Mouse (Mus musculus) colon, adult 2 months (tissue): Measurements from ENCODE around the gene Fam240a. TPM values are rescaled to one million over a fixed set of nuclear protein-coding genes. Genes with fewer than 3 reads are reported as not detected.

Experiments used
- polyA plus RNA-seq: library from polyadenylated mRNA; depleted of rRNA; stranded (reverse); fragments of >200 nt; gene quantifications from 2 replicates; pipeline ENCODE4 v1.2.3, GENCODE M21; 2012; rRNA removed

Gene Fam240a
- polyA plus RNA-seq: not detected in 2 replicates

DNA sequence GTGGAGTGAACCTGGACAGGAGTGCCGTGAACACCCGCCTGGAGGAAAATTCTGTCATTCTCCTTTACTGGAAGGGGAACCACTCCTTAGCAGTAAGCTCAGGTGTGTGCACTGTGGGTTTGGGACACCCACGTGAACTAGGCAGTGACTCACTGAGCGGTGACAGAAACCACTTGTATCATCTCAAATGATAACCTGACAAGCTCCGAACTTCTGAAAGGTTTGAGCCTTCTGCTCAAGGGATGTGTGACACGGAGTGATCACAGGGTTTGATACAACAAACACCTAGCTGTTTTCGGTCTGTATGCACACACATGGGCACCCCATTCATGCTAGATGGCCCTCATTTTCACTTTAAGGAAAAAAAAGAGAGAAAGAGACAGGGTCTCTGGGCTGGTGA, at the start of gene Fam240a:
Gene Fam240a, minus strand, starts transcription at position 76 of the 400 bp plus-strand sequence.

DNA sequence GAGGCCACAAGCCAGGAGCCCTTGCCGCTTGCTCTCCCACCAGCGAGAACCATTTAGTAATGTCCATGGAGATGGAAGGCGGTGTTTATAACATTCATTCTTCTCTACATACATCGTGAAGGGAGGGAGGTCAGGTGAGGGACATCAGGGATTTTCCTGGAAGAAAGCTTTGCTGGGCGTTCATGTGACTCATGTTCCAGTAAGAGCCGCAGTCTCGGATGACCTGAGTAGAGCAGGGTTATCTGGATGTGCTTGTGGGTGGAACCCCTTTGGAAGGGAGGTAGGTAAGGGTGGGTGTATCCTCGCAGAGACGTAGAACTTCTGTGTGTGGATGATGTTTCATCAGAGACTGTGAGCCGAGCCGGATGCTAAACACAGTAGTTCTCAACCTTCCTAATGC, 34.7 kb upstream of the Fam240a start, which contains the start of gene Lrrc2:
Gene Lrrc2, plus strand, starts transcription at position 149 of the 400 bp plus-strand sequence.

DNA sequence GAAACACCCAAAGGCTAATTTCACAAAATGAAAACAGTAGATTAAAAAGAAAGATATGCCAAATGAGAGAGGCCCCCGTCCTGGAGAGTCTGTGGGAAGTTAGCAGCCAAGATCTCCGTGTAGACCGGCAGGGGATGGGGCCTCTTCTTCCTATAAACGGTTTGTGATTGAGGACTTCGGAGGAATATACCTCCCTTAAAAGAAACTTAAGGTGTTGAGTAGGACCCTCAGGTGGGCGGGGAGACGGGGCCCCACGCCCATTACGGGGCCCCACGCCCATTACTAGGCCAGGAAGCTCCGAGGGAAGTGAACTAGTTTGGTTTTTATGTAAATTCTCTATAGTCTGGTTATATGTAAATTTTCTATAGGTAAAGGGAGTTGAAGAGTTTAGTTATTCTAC, 29.3 kb upstream of the Fam240a start, which contains the start of gene Tdgf1:
Gene Tdgf1, minus strand, starts transcription at position 233 of the 400 bp plus-strand sequence.

DNA sequence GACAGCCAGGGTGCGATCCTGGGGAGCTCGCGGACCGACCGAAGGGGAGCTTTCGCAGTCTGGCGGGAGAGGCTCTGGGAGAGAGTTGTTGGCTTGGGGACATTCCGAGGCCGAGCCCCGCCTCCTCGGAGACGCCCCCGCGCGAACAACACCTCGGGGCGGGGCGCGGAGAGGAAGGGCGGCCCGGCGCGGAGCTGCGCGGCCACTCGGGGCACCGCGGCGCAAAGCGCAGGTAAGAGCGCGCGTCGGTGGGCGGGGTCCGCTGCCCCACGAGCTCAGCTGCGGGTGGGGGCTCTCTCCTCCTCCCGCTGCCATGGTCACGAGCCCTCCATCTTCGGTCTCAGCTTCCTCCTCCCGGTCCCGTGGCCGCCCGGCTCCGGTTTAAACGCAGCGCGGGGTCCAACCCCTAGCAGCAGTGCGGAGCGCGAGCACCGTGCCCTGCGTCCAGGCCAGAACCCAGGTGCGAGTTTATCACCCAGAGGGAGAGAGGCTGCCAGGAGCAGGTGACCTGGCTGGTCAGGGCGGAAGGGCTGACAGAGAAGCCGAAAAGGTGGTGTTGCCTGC, 36.6 kb downstream of the Fam240a start, which contains the start of gene Tmie:
Gene Tmie, minus strand, starts transcription at position 116 of the 564 bp plus-strand sequence.

DNA sequence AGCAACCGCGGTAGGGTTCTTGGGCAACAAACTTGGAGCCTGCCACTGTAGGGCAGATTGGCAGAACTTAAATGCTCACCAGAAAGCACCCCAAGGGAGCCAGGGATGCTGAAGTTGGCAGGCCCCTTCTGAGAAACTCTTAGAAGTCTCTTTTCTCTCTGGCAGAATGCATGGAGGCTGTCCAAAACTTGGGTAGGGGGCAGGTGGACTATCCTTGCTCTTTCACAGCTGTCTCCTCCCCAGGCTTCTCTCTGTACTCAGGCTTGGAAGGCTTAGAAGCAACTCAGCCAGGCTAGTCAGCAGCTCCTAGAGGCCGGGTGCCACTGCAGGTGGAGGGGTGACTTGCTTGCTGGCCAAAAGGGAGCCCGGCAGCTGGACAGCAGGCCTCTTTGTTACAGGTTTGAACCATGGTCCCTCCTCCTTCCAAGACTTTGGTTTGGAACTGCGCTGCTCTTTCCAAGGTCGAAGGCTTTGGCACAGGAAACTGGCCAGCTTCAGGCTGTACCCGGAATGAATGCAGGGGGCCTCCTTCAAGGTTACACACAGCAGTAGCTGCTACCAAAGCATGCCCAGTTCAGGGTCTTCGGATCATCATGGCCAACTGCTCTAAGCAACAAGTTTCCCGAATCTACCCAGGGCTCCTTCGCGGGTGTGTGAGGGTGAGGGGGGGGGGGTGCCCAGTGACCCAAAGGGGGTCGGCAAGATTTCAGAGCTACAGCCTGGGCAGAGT, 37.3 kb downstream of the Fam240a start, which contains the start of gene Als2cl:
Gene Als2cl, plus strand, starts transcription at position 680 of the 730 bp plus-strand sequence.

Other genes with a start within 250 kb of the Fam240a start
- not detected in 2 replicates for gene Myl3, start 175.0 kb downstream of the Fam240a start, polyA plus RNA-seq
- 16.5 and 23.0 TPM in 2 replicates for gene Pth1r, start 169.7 kb downstream of the Fam240a start, polyA plus RNA-seq
- gene Prss42, start 118.7 kb downstream of the Fam240a start, polyA plus RNA-seq: not detected in 2 replicates
- gene Prss44, start 102.9 kb downstream of the Fam240a start, polyA plus RNA-seq: not detected in 2 replicates
- not detected in 2 replicates for gene Prss43, start 90.2 kb downstream of the Fam240a start, polyA plus RNA-seq
- not detected in 2 replicates for gene Prss45, start 82.3 kb downstream of the Fam240a start, polyA plus RNA-seq
- not detected in 2 replicates for gene Prss46, start 72.4 kb downstream of the Fam240a start, polyA plus RNA-seq
- gene Prss50, start 58.9 kb downstream of the Fam240a start, polyA plus RNA-seq: not detected in 2 replicates
- 44.7 and 53.9 TPM in 2 replicates for gene Als2cl, start 37.0 kb downstream of the Fam240a start, polyA plus RNA-seq
- gene Tmie, start 36.7 kb downstream of the Fam240a start, polyA plus RNA-seq: 1.1 and 1.2 TPM in 2 replicates
- not detected in 2 replicates for gene Tdgf1, start 29.3 kb upstream of the Fam240a start, polyA plus RNA-seq
- gene Lrrc2, start 34.7 kb upstream of the Fam240a start, polyA plus RNA-seq: not detected in 2 replicates
- 1.1 TPM in 2 replicates for gene Rtp3, start 73.7 kb upstream of the Fam240a start, polyA plus RNA-seq
- 0.05 and 0.09 TPM in 2 replicates for gene Ltf, start 102.4 kb upstream of the Fam240a start, polyA plus RNA-seq
- gene Ccrl2, start 140.7 kb upstream of the Fam240a start, polyA plus RNA-seq: 2.6 and 4.4 TPM in 2 replicates
- 21.4 and 22.0 TPM in 2 replicates for gene Lrrfip2, start 200.7 kb upstream of the Fam240a start, polyA plus RNA-seq